Mouse (Mus musculus) stomach, postnatal 0 days (tissue): ENCODE measurements around the gene Msn.

ENCODE experiments used
- CTCF ChIP-seq: IDR thresholded peaks from 2 replicates; pipeline ENCODE4 v1.5.1; 2016; ENCODE audit warnings: antibody characterized with exemption, low read depth, mild to moderate bottlenecking, moderate library complexity
- EP300 ChIP-seq: optimal IDR thresholded peaks from 2 replicates; pipeline ENCODE3; 2016; ENCODE audit warnings: antibody characterized with exemption

DNA sequence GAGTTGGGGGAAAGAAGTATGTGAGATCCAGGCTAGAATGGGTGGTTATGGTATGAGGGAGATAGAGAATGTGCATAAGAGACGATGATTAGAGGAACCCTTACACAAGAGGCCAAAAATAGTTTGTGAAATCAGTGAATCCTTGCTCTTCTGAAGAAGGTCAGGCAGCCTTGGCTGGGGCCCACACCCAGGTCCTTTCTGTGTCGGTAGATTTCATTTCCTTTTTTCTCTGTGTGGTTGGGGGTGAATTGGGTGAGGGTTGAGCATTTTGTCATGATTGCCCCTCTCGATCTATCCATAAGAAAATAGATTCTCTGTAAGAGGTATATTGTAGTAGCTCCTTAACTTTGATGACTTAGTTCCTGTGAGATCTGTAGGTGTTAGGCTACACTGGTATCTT, 31.0 kb downstream of the Msn start:
- TF ChIP-seq EP300 (no peak), CTCF (no peak)
